Mouse (Mus musculus) heart, postnatal 0 days (tissue): Measurements from ENCODE around the gene Wif1. TPM values are rescaled to one million over a fixed set of nuclear protein-coding genes. Genes with fewer than 3 reads are reported as not detected.

ENCODE experiments used
- ATAC-seq: fragments of 200-750 bp; cut with Nextera tagmentation; 2 replicates; pipeline ENCODE4 v1.8.0; 2017; ENCODE audit warnings: low read depth, moderate number of reproducible peaks, moderate library complexity; ENCODE audit not compliant: insufficient read depth
- DNase-seq: peaks from one replicate; pipeline ENCODE4 v3.0.0-alpha.2; 2016; ENCODE audit warnings: low spot score
- H3K27ac ChIP-seq: fragments of 300-500 bp; sonication (generic); 2 replicates; pipeline ENCODE4 v1.5.1; 2014; ENCODE audit warnings: low read depth, mild to moderate bottlenecking
- H3K27me3 ChIP-seq: fragments of 300-500 bp; sonication (generic); 2 replicates; pipeline ENCODE4 v1.6.1; 2014; ENCODE audit warnings: low read length, mixed read lengths; ENCODE audit not compliant: control insufficient read depth, insufficient read depth
- H3K36me3 ChIP-seq: fragments of 300-500 bp; sonication (generic); replicated peaks from 2 replicates; pipeline ENCODE4 v1.6.1; 2014; ENCODE audit warnings: low read length, mixed read lengths; ENCODE audit not compliant: control insufficient read depth, insufficient read depth
- H3K4me1 ChIP-seq: fragments of 300-500 bp; sonication (generic); 2 replicates; pipeline ENCODE4 v1.6.1; 2014; ENCODE audit warnings: antibody characterized with exemption; ENCODE audit not compliant: control insufficient read depth, insufficient read depth
- H3K4me2 ChIP-seq: fragments of 300-500 bp; sonication (generic); 2 replicates; pipeline ENCODE4 v1.6.1; 2014; ENCODE audit warnings: low read depth, mild to moderate bottlenecking, low read length, moderate library complexity
- H3K4me3 ChIP-seq: fragments of 300-500 bp; sonication (generic); 2 replicates; pipeline ENCODE4 v1.5.1; 2014; ENCODE audit warnings: low read depth, low read length
- H3K9ac ChIP-seq: fragments of 300-500 bp; sonication (generic); replicated peaks from 2 replicates; pipeline ENCODE4 v1.6.1; 2014; ENCODE audit warnings: low read depth, low read length, mixed read lengths
- H3K9me3 ChIP-seq: fragments of 300-500 bp; sonication (generic); replicated peaks from 2 replicates; pipeline ENCODE4 v1.6.1; 2016; ENCODE audit warnings: low read length; ENCODE audit not compliant: control insufficient read depth
- CTCF ChIP-seq: IDR thresholded peaks from 2 replicates; pipeline ENCODE4 v1.5.1; 2016; ENCODE audit warnings: antibody characterized with exemption, control low read depth, low read depth
- EP300 ChIP-seq: IDR thresholded peaks from 2 replicates; pipeline ENCODE4 v1.6.1; 2016; ENCODE audit warnings: antibody characterized with exemption, low read depth
- WGBS: fragments of 180-500 bp; shearing (Covaris S2); extraction: QIAGEN DNeasy Blood & Tissue Kit; methylation state at CpG from one replicate; pipeline ENCODE4 v1.1.7; 2014; 5-methylcytosine and 5-hydroxymethylcytosine counted together
- polyA plus RNA-seq: library from polyadenylated mRNA; unstranded; fragments of >200 nt; fragmentation: Nextera tagmentation; extraction: Ambion mirVana; gene quantifications from 2 replicates; pipeline ENCODE4 v1.2.1, GENCODE M21; 2015
- total RNA-seq: library from RNA; depleted of rRNA; stranded (reverse); fragments of >200 nt; gene quantifications from 2 replicates; pipeline ENCODE4 v1.2.3, GENCODE M21; 2014; ENCODE audit warnings: low replicate concordance

Gene Wif1
- total and polyA plus RNA-seq, 2 experiments from 2014 or later = 7.3 to 10.7 TPM

DNA sequence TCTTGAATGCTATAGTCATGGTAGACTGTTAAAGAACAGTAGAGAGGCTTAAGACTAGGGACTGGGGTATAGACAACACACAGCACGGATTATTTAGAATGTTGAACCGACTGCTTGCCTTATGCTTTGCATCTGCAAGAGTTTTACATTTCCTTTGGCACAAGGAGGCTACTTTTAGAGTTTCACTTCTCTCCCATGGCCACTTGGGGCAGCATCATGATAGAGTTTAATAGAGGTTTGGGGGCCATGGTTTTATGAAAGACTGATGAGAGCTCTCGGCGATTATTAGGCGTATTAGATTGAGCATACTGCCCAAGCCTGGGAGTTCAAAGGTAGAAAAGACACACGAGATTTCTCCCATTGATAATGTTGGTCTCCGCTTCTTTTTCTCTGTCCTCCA is 37.0 kb downstream of the Wif1 start:
- Histone ChIP-seq H3K4me3 (no peak overlapping the region), H3K36me3 (no peaks in the 10 kb centered on the region), H3K27me3 (no peaks in the 10 kb centered on the region), H3K9ac (no peak overlapping the region), H3K27ac (no peak overlapping the region), H3K9me3 (no peaks in the 10 kb centered on the region), H3K4me1 (no peaks in the 10 kb centered on the region), H3K4me2 (no peak overlapping the region)
- 60% methylated on average over 7 of the region's 7 CpGs for WGBS
- ATAC-seq (no peak), DNase-seq (peak; percentile 30)
- peak; percentile 42 for TF ChIP-seq CTCF
- no peak for TF ChIP-seq EP300

- H3K9me3 ChIP-seq = peaks cover 4% of the 10 kb centered on the region; the same call in 1 of the 2 replicates
- 70% methylated on average over 9 of the region's 9 CpGs for WGBS
- H3K4me3 ChIP-seq = no peak overlapping the region
- H3K27me3 ChIP-seq = no peaks in the 10 kb centered on the region
- no peak overlapping the region for H3K27ac ChIP-seq
- no peaks in the 10 kb centered on the region for H3K36me3 ChIP-seq
- no peak overlapping the region for H3K9ac ChIP-seq
- no peak for TF ChIP-seq CTCF
- TF ChIP-seq EP300 = no peak
- no peak for ATAC-seq
- H3K4me2 ChIP-seq = no peak overlapping the region
- H3K4me1 ChIP-seq = no peaks in the 10 kb centered on the region
- no peak for DNase-seq
Observed at GRCm38 (mm10) chr10:121080500-121080899, 46.7 kb downstream of the Wif1 start.

DNA sequence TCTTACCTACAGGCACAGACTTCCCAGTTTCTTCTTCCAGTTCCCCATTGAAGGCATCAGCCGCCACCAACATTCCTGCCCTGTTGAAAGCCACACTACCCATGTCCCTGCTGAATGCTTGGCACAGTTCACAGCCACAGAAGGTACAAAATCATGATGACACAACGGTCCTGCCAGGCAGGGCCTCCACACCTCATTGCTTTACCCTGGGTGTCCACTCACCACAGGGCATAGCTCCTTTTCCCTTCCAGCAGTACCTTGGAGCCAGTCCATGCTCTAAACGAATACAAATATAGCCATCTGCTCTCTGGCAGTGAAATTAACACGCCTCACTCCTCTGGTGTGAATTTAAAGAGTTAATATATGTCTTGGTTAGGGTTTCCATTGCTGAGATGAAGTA is 49.1 kb downstream of the Wif1 start:
- 84% methylated on average over 4 of the region's 4 CpGs for WGBS
- ATAC-seq = no peak
- Histone ChIP-seq H3K4me3 (no peak overlapping the region), H3K4me2 (no peak overlapping the region), H3K27me3 (no peaks in the 10 kb centered on the region), H3K9ac (no peak overlapping the region), H3K4me1 (no peaks in the 10 kb centered on the region), H3K9me3 (no peaks in the 10 kb centered on the region), H3K36me3 (no peaks in the 10 kb centered on the region), H3K27ac (no peak overlapping the region)
- TF ChIP-seq CTCF (no peak), EP300 (no peak)
- no peak for DNase-seq

DNA sequence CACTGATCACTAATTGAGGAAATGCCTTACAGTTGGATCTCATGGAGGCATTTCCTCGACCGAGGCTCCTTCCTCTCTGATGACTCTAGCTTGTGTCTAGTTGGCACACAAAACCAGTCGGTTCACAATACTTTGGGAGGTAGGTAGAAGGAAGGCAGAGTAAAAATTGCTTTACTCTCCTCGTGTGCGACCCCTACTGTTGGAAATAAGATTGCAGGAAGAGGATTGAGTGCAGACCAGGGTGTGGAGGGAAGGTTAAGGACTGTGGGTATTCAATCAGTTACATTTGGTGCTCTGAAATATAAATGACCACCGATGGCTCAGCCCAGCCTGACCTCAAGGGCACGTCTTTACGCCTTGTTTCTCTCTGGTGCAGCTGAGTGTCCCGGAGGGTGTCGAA is 49.8 kb downstream of the Wif1 start:
- no peaks in the 10 kb centered on the region for H3K9me3 ChIP-seq
- H3K4me1 ChIP-seq = no peaks in the 10 kb centered on the region
- no peak overlapping the region for H3K27ac ChIP-seq
- H3K4me2 ChIP-seq = no peak overlapping the region
- TF ChIP-seq CTCF = peak; percentile 50
- no peak for TF ChIP-seq EP300
- no peak overlapping the region for H3K4me3 ChIP-seq
- DNase-seq = no peak
- H3K27me3 ChIP-seq = no peaks in the 10 kb centered on the region
- H3K9ac ChIP-seq = no peak overlapping the region
- ATAC-seq = no peak
- H3K36me3 ChIP-seq = no peaks in the 10 kb centered on the region
- WGBS = 63% methylated on average over 10 of the region's 10 CpGs

GRCm38 (mm10) chr10:121088679-121089078 is 54.9 kb downstream of the Wif1 start:
- Histone ChIP-seq H3K9ac (no peak overlapping the region), H3K27me3 (no peaks in the 10 kb centered on the region), H3K4me2 (no peak overlapping the region), H3K36me3 (no peaks in the 10 kb centered on the region), H3K4me3 (no peak overlapping the region), H3K9me3 (no peaks in the 10 kb centered on the region), H3K4me1 (no peaks in the 10 kb centered on the region), H3K27ac (no peak overlapping the region)
- TF ChIP-seq CTCF (no peak), EP300 (no peak)
- no peak for DNase-seq
- no peak for ATAC-seq
- 60% methylated on average over 5 of the region's 5 CpGs for WGBS

GRCm38 (mm10) chr10:121089312-121089711 is 55.6 kb downstream of the Wif1 start:
- H3K27me3 ChIP-seq = no peaks in the 10 kb centered on the region
- no peak for TF ChIP-seq EP300
- no peak for TF ChIP-seq CTCF
- peak overlapping the region; percentile 45 for H3K4me2 ChIP-seq
- peak overlapping the region; percentile 23; the same call in 1 of the 2 replicates for H3K4me3 ChIP-seq
- no peaks in the 10 kb centered on the region for H3K4me1 ChIP-seq
- no peak overlapping the region for H3K27ac ChIP-seq
- H3K9ac ChIP-seq = no peak overlapping the region
- no peaks in the 10 kb centered on the region for H3K36me3 ChIP-seq
- no peak for ATAC-seq
- H3K9me3 ChIP-seq = no peaks in the 10 kb centered on the region
- WGBS = 7% methylated on average over 6 of the region's 6 CpGs
- no peak for DNase-seq
